Mouse (Mus musculus): ENCODE data around the gene Ift81. TPM values are rescaled to one million over a fixed set of nuclear protein-coding genes. Genes with fewer than 3 reads are reported as not detected.

Gene Ift81
- polyA plus RNA-seq, 1 experiment from 2014 or later = 62.0 TPM

DNA sequence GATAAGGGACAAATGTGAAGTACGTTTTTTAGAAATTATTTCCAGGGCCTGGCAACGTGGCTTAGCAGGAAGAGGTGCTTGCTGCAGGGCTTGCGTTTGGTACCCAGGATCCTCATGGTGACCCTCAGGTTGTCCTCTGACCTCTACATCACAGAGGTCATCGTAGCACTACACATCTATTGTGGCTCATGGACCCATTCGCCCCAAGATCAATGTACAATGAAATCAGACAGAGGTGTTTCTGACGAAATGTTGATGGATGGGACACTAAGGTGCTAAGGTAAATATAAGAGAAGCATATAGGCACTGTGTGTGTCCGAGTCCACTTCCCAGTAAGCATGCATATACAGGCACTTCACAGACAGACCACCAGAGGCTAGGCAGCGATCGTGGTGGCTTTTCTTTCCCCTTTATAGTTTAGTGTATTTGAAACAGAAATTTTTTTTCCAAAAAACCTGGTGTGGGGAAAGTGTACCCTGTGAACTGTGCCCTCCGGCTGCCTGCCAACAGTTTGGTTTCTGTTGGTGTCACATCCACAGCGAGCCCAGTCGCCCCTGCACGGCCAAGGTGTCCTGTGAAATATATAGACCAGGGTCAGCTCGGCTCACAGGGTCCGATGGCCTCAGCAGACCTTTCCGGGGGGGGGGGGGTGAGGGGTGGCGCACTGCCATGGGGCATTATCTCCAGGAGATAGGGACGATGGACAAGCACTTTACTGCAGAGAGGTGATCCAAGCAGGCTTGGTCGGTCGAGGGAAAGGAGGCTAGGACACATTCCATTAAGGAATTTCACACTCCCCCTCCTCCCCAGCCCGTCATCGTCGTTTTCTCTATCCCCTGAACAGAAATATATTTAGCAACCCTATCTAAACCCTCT, 93.8 kb downstream of the Ift81 start:
- Histone ChIP-seq H3K4me3 (no peak overlapping the region), H3K4me1 (peaks cover 9% of the 10 kb centered on the region), H3K27ac (no peak overlapping the region), H3K27me3 (no peaks in the 10 kb centered on the region), H3K36me3 (no peaks in the 10 kb centered on the region), H3K4me2 (replicated peaks) (no peak overlapping the region), H3K9ac (no peak overlapping the region), H3K9me3 (replicated peaks) (no peaks in the 10 kb centered on the region)
- no peak for ATAC-seq (ENCODE audit: low FRiP score)
- 66% methylated on average over 23 of the region's 23 CpGs for WGBS

GRCm38 (mm10) chr5:122519043-122519660, 95.2 kb downstream of the Ift81 start:
- WGBS = 56% methylated on average over 7 of the region's 7 CpGs
- ATAC-seq (ENCODE audit: low FRiP score) = no peak
- H3K4me3 ChIP-seq = no peak overlapping the region
- H3K4me2 ChIP-seq (replicated peaks) = no peak overlapping the region
- H3K36me3 ChIP-seq = no peaks in the 10 kb centered on the region
- no peaks in the 10 kb centered on the region for H3K27me3 ChIP-seq
- H3K9me3 ChIP-seq (replicated peaks) = no peaks in the 10 kb centered on the region
- H3K27ac ChIP-seq = no peak overlapping the region
- peaks cover 9% of the 10 kb centered on the region for H3K4me1 ChIP-seq
- H3K9ac ChIP-seq = no peak overlapping the region

DNA sequence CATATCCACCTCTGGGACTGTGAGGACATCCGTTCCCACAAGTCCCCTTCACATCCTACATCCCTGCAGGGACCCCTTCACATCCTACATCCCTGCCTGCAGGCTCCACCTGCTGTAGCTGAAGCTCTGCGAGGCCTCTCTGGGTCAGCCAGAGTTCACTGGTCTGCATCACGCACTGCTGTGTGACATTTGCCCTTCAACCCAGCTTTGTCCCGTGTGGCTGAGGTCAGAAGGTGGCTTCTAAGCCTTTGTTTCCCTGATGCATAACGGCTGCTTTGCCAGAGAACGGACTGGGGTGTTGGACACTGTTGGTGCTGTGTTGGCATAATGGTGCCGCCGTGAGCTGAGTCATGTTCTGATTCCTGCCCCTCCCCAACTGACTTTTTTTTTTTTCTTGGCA, 96.1 kb downstream of the Ift81 start:
- no peak for ATAC-seq (ENCODE audit: low FRiP score)
- H3K36me3 ChIP-seq = no peaks in the 10 kb centered on the region
- H3K27ac ChIP-seq = no peak overlapping the region
- H3K4me3 ChIP-seq = no peak overlapping the region
- H3K4me1 ChIP-seq = peaks cover 15% of the 10 kb centered on the region
- H3K9me3 ChIP-seq (replicated peaks) = no peaks in the 10 kb centered on the region
- no peak overlapping the region for H3K4me2 ChIP-seq (replicated peaks)
- H3K27me3 ChIP-seq = no peaks in the 10 kb centered on the region
- WGBS = 13% methylated on average over 8 of the region's 8 CpGs
- peak overlapping the region; percentile 10; the same call in 1 of the 2 replicates for H3K9ac ChIP-seq

GRCm38 (mm10) chr5:122516901-122517300, 97.4 kb downstream of the Ift81 start:
- Histone ChIP-seq H3K27me3 (no peaks in the 10 kb centered on the region), H3K9me3 (replicated peaks) (no peaks in the 10 kb centered on the region), H3K36me3 (no peaks in the 10 kb centered on the region), H3K27ac (no peak overlapping the region), H3K4me2 (replicated peaks) (no peak overlapping the region), H3K4me1 (peaks cover 15% of the 10 kb centered on the region), H3K9ac (no peak overlapping the region), H3K4me3 (no peak overlapping the region)
- ATAC-seq (ENCODE audit: low FRiP score) = no peak
- WGBS = 83% methylated on average over 5 of the region's 5 CpGs

DNA sequence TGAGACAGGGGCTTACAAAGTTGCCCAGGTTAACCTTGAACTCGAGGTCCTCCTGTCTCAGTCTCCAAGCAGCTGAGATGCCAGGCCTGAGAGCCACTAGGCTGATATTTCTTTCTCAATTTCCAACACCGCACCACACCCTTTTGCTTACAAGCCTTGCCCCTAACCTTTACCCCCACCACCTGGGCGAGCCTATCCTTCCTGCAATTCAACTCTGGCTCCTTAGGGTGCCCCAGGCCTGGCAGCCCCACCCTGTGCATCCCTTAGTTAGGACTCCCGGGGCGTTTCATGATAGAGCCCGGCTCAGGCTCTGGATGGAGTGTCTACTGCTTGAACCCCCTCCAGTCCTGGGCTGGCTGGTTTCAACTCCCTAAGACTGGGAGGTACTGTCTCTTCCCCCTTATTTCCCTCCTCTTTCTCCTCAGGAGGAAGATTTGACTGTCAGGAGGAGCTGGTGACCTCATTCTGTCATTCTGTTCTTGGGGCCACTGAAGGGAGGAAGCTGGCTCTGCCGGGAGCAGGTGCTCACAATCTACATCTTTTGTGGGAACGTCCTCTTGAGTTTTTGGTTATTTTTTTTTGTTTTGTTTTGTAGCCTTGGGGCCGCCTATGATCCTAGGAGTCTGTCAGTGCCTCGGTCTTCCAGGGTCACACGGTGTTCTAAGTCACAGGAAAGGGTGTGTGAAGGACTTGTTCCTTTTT, 98.1 kb downstream of the Ift81 start:
- peaks cover 20% of the 10 kb centered on the region for H3K4me1 ChIP-seq
- no peak overlapping the region for H3K4me3 ChIP-seq
- H3K9ac ChIP-seq = no peak overlapping the region
- no peaks in the 10 kb centered on the region for H3K9me3 ChIP-seq (replicated peaks)
- ATAC-seq (ENCODE audit: low FRiP score) = no peak
- H3K4me2 ChIP-seq (replicated peaks) = no peak overlapping the region
- no peaks in the 10 kb centered on the region for H3K27me3 ChIP-seq
- H3K36me3 ChIP-seq = no peaks in the 10 kb centered on the region
- H3K27ac ChIP-seq = no peak overlapping the region
- 82% methylated on average over 11 of the region's 11 CpGs for WGBS

- Histone ChIP-seq H3K9ac (no peak overlapping the region), H3K27me3 (no peaks in the 10 kb centered on the region), H3K4me3 (no peak overlapping the region), H3K9me3 (replicated peaks) (no peaks in the 10 kb centered on the region), H3K36me3 (no peaks in the 10 kb centered on the region), H3K4me2 (replicated peaks) (no peak overlapping the region; the same call in 1 of the 2 replicates), H3K4me1 (peaks cover 24% of the 10 kb centered on the region), H3K27ac (no peak overlapping the region)
- ATAC-seq (ENCODE audit: low FRiP score) = no peak
- 22% methylated on average over 8 of the region's 8 CpGs for WGBS
Observed at GRCm38 (mm10) chr5:122514127-122514521, 100.2 kb downstream of the Ift81 start.

DNA sequence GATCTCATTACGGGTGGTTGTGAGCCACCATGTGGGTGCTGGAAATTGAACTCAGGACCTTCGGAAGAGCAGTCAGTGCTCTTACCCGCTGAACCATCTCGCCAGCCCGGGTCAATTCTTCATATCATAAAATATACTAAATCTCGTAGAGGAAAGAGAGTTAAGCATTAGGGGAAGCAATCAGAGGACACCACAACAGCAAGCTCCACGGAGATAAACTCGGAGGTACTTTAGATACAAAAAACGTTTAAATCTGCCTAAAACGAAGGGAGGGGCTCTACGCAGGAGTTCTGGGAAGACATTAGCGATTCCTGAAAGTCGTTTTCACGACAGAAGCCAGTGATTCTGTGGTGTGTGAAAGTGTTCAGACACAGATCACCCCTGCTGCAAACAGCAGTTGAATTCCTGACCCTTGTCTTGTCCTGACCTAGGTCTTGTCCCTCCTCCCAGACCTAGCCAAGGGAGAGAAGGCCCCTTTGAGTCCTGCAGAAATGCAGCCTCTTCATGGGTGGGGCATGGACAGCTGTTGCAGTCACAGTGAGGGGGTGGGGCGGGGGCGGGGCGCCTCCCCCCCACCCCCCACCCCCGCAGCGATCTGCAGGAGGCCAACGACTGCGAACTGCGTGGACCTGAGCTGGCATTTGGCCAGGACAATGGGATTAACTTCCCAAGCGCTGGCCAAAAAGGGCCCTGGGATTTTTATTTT, 100.7 kb downstream of the Ift81 start:
- no peaks in the 10 kb centered on the region for H3K36me3 ChIP-seq
- no peak overlapping the region for H3K9ac ChIP-seq
- no peaks in the 10 kb centered on the region for H3K27me3 ChIP-seq
- H3K4me3 ChIP-seq = no peak overlapping the region
- no peaks in the 10 kb centered on the region for H3K9me3 ChIP-seq (replicated peaks)
- ATAC-seq (ENCODE audit: low FRiP score) = no peak
- no peak overlapping the region for H3K27ac ChIP-seq
- no peak overlapping the region; the same call in 1 of the 2 replicates for H3K4me2 ChIP-seq (replicated peaks)
- H3K4me1 ChIP-seq = peaks cover 22% of the 10 kb centered on the region
- 46% methylated on average over 22 of the region's 23 CpGs for WGBS

GRCm38 (mm10) chr5:122512011-122512410, 102.3 kb downstream of the Ift81 start:
- H3K9ac ChIP-seq = no peak overlapping the region
- 64% methylated on average over 6 of the region's 6 CpGs for WGBS
- no peak overlapping the region for H3K4me2 ChIP-seq (replicated peaks)
- no peaks in the 10 kb centered on the region for H3K9me3 ChIP-seq (replicated peaks)
- peaks cover 19% of the 10 kb centered on the region for H3K4me1 ChIP-seq
- no peak for ATAC-seq (ENCODE audit: low FRiP score)
- H3K36me3 ChIP-seq = no peaks in the 10 kb centered on the region
- H3K27ac ChIP-seq = no peak overlapping the region
- H3K4me3 ChIP-seq = no peak overlapping the region
- H3K27me3 ChIP-seq = no peaks in the 10 kb centered on the region

DNA sequence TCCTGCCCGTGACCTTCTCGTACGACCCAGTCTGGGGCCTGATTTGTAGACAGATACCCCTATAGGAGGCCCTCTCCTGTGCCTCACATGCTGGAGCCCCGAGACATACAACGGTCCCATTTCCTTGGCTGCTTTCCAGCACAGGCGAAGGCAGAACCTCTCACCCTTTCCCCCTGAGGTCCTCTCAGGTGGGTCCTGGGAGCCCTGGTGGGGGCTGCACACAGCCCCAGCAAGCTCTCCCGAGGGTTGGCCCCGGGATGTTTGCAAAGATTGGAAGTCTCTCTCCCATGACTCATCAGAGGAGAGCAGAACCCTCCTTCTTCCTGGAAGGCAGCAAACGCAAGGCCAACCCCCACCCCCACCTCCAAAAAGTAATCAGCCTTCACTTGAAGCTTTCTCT, 102.9 kb downstream of the Ift81 start:
- ATAC-seq (ENCODE audit: low FRiP score) = no peak
- Histone ChIP-seq H3K36me3 (no peaks in the 10 kb centered on the region), H3K27me3 (no peaks in the 10 kb centered on the region), H3K4me3 (no peak overlapping the region), H3K27ac (no peak overlapping the region), H3K9me3 (replicated peaks) (no peaks in the 10 kb centered on the region), H3K4me2 (replicated peaks) (no peak overlapping the region), H3K9ac (no peak overlapping the region), H3K4me1 (peaks cover 19% of the 10 kb centered on the region)
- WGBS = 74% methylated on average over 9 of the region's 9 CpGs

DNA sequence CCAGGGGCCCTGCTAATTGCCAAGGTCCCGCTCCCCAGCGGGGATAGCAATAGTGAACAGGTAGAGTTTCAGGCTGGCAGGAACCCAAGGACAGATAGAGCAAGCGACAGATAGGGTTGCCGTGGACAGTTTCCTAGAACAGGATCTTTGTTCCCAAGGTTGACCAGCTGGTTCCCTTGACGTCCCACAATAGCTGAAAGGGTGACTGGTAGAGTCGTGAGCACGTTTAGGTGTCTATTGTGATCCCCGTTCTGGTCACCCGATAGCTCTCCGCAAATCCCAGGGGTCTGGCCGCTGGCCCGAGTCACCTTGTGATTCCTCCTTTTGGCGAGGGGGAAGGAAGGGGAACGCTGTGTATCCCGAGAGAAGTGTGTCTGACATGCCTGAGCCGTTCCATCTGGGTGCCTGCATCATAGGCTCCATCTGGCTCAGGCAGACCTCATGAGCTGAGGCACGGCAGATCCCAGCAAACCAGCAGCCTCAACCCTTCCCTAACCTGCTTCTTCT, 103.6 kb downstream of the Ift81 start:
- H3K4me3 ChIP-seq = no peak overlapping the region
- no peak overlapping the region for H3K27ac ChIP-seq
- no peak overlapping the region for H3K9ac ChIP-seq
- no peak for ATAC-seq (ENCODE audit: low FRiP score)
- H3K4me1 ChIP-seq = peaks cover 19% of the 10 kb centered on the region
- 67% methylated on average over 17 of the region's 17 CpGs for WGBS
- no peak overlapping the region for H3K4me2 ChIP-seq (replicated peaks)
- H3K36me3 ChIP-seq = no peaks in the 10 kb centered on the region
- H3K27me3 ChIP-seq = no peaks in the 10 kb centered on the region
- no peaks in the 10 kb centered on the region for H3K9me3 ChIP-seq (replicated peaks)

- no peak overlapping the region for H3K4me2 ChIP-seq (replicated peaks)
- no peak overlapping the region for H3K4me3 ChIP-seq
- H3K4me1 ChIP-seq = peaks cover 19% of the 10 kb centered on the region
- 70% methylated on average over 7 of the region's 7 CpGs for WGBS
- ATAC-seq (ENCODE audit: low FRiP score) = no peak
- no peaks in the 10 kb centered on the region for H3K9me3 ChIP-seq (replicated peaks)
- H3K27me3 ChIP-seq = no peaks in the 10 kb centered on the region
- H3K36me3 ChIP-seq = no peaks in the 10 kb centered on the region
- H3K27ac ChIP-seq = no peak overlapping the region
- H3K9ac ChIP-seq = no peak overlapping the region
Observed at GRCm38 (mm10) chr5:122509608-122510007, 104.7 kb downstream of the Ift81 start.

DNA sequence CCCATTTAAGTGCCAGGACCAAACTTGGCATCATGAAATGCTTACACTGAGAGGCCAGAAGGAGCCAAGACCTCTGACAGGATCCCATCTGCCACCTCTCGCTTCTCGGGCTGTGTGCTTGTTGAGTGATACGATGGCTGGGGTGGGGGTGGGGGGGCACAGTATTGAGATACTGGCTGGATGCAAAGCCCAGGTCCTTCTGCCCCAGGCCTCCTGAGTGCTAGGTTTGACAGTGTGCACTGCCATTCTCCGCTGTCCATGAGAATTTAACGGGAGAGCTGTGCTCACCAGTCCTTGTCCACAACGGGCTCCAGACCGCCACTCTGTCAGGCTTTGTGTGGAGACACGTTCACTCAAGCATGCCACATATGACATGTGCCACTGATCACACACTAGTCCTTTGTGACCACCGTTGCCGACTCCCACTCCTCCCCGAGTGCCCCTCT, 105.4 kb downstream of the Ift81 start:
- H3K27ac ChIP-seq = no peak overlapping the region
- no peak overlapping the region for H3K9ac ChIP-seq
- WGBS = 87% methylated on average over 11 of the region's 11 CpGs
- H3K4me2 ChIP-seq (replicated peaks) = no peak overlapping the region
- H3K36me3 ChIP-seq = no peaks in the 10 kb centered on the region
- H3K27me3 ChIP-seq = no peaks in the 10 kb centered on the region
- H3K4me3 ChIP-seq = no peak overlapping the region
- peaks cover 16% of the 10 kb centered on the region for H3K4me1 ChIP-seq
- no peak for ATAC-seq (ENCODE audit: low FRiP score)
- H3K9me3 ChIP-seq (replicated peaks) = no peaks in the 10 kb centered on the region

All from hindbrain, embryonic 12.5 days (tissue).